Mouse (Mus musculus) cerebellum, postnatal 25 days (tissue): ENCODE data around the gene Gm11239.
"Not testable (repeated sequence)": the region's sequence is repeated elsewhere in the genome, so short reads cannot be mapped to it uniquely, and the experiment has no call there.

Experiments used
- DNase-seq, 2 experiments: peaks; one replicate each; pipeline ENCODE4 v3.0.0; 2021; ENCODE audit warnings: mixed read lengths in 2 of 2

Gene Gm11239

GRCm38 (mm10) chr4:73668054-73668453, at the start of gene Gm11239:
TSS of gene Gm11239 (plus strand) at chr4:73668354.
- DNase-seq, result not testable (repeated sequence)

- not testable (repeated sequence) for DNase-seq
Observed at GRCm38 (mm10) chr4:73622684-73623083, 45.5 kb upstream of the Gm11239 start, which contains the start of gene Gm11237. TSS of gene Gm11237 (plus strand) at chr4:73622984.

DNA sequence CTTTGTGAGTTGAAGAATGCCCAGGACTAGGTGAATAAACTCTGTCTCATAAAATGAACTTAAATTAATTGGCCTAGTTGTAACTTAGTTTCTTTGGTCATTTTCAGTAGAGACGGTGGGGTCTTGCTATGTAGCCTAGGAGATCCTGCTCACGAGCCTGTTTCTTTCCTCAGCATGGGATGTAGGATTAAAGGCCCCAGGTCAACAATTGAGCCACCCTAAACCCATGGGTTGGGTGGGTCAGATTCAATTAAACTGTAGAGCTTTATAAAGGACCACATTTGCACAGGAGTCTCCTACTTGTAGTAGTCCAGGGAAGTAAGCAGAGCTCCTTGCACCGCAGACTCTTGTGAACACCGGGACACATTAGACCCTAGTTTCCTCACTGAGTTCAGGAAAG, 30.3 kb upstream of the Gm11239 start, which contains the start of gene Gm11236:
Gene Gm11236 (plus strand): TSS at position 301 of the 400 bp plus-strand sequence.
- not testable (repeated sequence) for DNase-seq

- DNase-seq, result not testable (repeated sequence)
Observed at GRCm38 (mm10) chr4:73661864-73662263, 6.3 kb upstream of the Gm11239 start.

- not testable (repeated sequence) for DNase-seq
Observed at GRCm38 (mm10) chr4:73683216-73683615, 15.1 kb downstream of the Gm11239 start, which contains the start of gene Gm428. TSS of gene Gm428 (plus strand) at chr4:73683516.

DNA sequence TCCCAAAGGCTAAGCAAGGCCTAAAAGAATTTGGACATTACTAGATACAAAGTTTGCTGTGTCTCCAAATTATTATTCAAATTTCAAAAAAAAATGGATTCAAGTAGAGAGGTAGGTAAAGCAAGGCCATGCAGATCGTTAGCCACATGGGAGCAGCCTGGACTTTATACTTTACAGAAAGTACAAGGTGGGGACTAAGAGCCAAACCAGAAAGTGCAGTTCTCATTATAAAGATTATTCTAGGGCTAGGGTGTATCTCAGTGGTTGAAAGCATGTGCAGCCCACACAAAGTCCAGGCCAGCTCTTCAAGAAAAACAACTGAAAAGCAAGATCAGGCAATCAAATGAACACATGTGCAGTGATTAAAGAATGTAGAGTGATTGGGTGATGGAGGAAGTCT, 50.6 kb downstream of the Gm11239 start:
- no peak for DNase-seq

GRCm38 (mm10) chr4:73719819-73720218, 51.7 kb downstream of the Gm11239 start:
- DNase-seq, result no peak
